Mouse (Mus musculus) intestine, embryonic 15.5 days (tissue): ENCODE data around the gene Klhdc9. TPM values are rescaled to one million over a fixed set of nuclear protein-coding genes. Genes with fewer than 3 reads are reported as not detected.
A peak's percentile ranks its signal among the peaks of the same experiment; 100 is the strongest.

Experiments used
- ATAC-seq: fragments of 200-750 bp; cut with Nextera tagmentation; 2 replicates; pipeline ENCODE4 v1.8.0; 2017; ENCODE audit warnings: moderate TSS enrichment, moderate library complexity
- H3K27ac ChIP-seq: fragments of 300-500 bp; sonication (generic); 2 replicates; pipeline ENCODE4 v1.5.1; 2015; ENCODE audit warnings: mild to moderate bottlenecking, inconsistent platforms
- H3K27me3 ChIP-seq: fragments of 300-500 bp; sonication (generic); replicated peaks from 2 replicates; pipeline ENCODE4 v1.6.1; 2015; ENCODE audit warnings: inconsistent platforms
- H3K36me3 ChIP-seq: fragments of 300-500 bp; sonication (generic); 2 replicates; pipeline ENCODE4 v1.6.1; 2015; ENCODE audit warnings: inconsistent platforms
- H3K4me1 ChIP-seq: fragments of 300-500 bp; sonication (generic); replicated peaks from 2 replicates; pipeline ENCODE4 v1.6.1; 2015; ENCODE audit warnings: inconsistent platforms
- H3K4me2 ChIP-seq: fragments of 300-500 bp; sonication (generic); replicated peaks from 2 replicates; pipeline ENCODE4 v1.6.1; 2015; ENCODE audit warnings: mild to moderate bottlenecking, inconsistent platforms
- H3K4me3 ChIP-seq: fragments of 300-500 bp; sonication (generic); replicated peaks from 2 replicates; pipeline ENCODE4 v1.5.1; 2015; ENCODE audit warnings: inconsistent platforms
- H3K9ac ChIP-seq: fragments of 300-500 bp; sonication (generic); 2 replicates; pipeline ENCODE4 v1.6.1; 2015; ENCODE audit warnings: inconsistent platforms
- H3K9me3 ChIP-seq: fragments of 300-500 bp; sonication (generic); 2 replicates; pipeline ENCODE4 v1.6.1; 2016; ENCODE audit warnings: inconsistent platforms
- WGBS: fragments of 180-500 bp; shearing (Covaris S2); methylation state at CpG from one replicate; pipeline ENCODE4 v1.1.7; 2015; 5-methylcytosine and 5-hydroxymethylcytosine counted together
- polyA plus RNA-seq: library from polyadenylated mRNA; unstranded; fragments of >200 nt; fragmentation: Nextera tagmentation; extraction: Ambion mirVana; gene quantifications from 2 replicates; pipeline ENCODE4 v1.2.1, GENCODE M21; 2015

Gene Klhdc9
- polyA plus RNA-seq, 1 experiment from 2014 or later = 0.94 TPM

DNA sequence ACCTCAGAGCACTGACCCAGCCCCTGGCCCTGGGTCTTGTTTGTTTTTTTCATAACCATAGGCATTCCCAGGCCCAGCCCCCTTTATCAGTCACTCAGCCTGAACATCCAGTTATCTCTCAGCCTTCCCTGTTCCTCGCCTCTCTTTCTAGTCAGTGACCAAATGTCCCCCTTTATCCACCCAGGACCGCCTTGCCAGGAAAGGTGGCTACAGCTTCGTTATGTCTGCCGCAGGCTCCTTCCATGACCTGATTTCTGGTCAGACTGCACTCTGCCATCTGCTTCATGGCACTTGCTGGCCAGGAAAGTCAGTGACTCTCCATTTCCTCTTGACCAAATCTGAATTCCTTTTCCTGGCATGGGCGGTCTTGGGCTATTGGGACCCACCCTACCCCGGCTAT lies 17.7 kb upstream of the Klhdc9 start:
- Histone ChIP-seq H3K27me3 (0 out of 2 replicates have a peak, but pooled peaks cover 3% of the 10 kb centered on the region), H3K36me3 (no peaks in the 10 kb centered on the region), H3K27ac (no peak overlapping the region), H3K4me3 (no peak overlapping the region), H3K4me1 (peaks cover 24% of the 10 kb centered on the region), H3K9ac (no peak overlapping the region), H3K9me3 (no peaks in the 10 kb centered on the region), H3K4me2 (no peak overlapping the region)
- ATAC-seq = no peak
- WGBS = 79% methylated on average over 6 of the region's 6 CpGs

DNA sequence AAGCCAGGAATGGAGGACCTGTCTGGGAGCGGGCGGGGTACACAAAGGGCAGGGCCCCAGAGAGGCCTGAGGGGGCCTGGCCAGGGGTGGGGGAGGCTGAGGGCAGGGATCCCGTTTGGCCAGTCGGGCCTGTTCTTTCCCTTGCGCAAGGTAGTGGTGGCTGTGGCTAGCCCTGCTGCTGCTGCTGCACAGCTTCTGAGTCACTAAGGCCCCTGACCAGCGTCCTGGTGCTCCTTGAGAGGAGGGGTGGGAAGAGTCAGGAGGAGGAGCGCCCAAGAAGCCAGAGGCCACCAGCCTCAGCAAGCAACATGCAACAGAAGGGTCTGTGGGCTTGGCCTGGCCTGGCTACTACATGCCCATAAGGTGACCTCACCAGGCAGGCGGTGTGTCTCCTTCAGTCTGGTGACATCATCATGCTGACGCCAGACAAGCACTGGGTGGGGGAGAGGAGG lies 15.1 kb upstream of the Klhdc9 start:
- no peak overlapping the region for H3K27ac ChIP-seq
- peak; percentile 87 for ATAC-seq

DNA sequence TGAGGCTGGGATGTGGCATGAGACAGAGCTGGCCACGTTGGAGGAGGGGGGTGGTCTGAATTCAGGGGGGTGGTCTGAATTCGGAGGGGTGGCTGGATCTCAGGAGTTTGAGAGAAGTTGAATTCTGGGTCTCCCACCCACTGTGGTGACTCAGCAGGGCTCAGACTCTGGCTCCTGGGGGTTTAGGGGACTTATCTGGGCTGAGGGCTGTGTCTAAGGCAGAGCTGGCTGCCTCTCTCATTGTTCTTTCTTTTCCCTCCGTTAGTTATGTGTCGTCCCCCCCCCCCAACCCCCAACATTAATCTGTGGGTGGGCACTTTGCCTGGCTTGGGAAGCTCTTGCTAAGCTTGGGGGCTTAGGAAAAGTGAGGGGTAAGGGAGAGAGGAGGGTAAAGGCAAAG lies 13.3 kb upstream of the Klhdc9 start:
- Histone ChIP-seq H3K9ac (no peak overlapping the region), H3K27me3 (no peaks in the 10 kb centered on the region; the same call in 1 of the 2 replicates), H3K4me2 (peak overlapping the region; percentile 9; the same call in 1 of the 2 replicates), H3K4me3 (no peak overlapping the region), H3K36me3 (no peaks in the 10 kb centered on the region), H3K4me1 (peaks cover 22% of the 10 kb centered on the region), H3K9me3 (no peaks in the 10 kb centered on the region), H3K27ac (no peak overlapping the region)
- ATAC-seq = no peak
- WGBS = 10% methylated on average over 4 of the region's 4 CpGs

More for the DNA sequence above, 15.1 kb upstream of the Klhdc9 start:
- H3K36me3 ChIP-seq = no peaks in the 10 kb centered on the region
- H3K9me3 ChIP-seq = no peaks in the 10 kb centered on the region
- 0 out of 2 replicates have a peak, but pooled peaks cover 3% of the 10 kb centered on the region for H3K27me3 ChIP-seq
- H3K9ac ChIP-seq = no peak overlapping the region
- H3K4me1 ChIP-seq = peaks cover 28% of the 10 kb centered on the region
- WGBS = 32% methylated on average over 9 of the region's 9 CpGs
- H3K4me2 ChIP-seq = peak overlapping the region; percentile 30
- no peak overlapping the region for H3K4me3 ChIP-seq

- H3K27me3 ChIP-seq = no peaks in the 10 kb centered on the region; the same call in 1 of the 2 replicates
- no peaks in the 10 kb centered on the region for H3K36me3 ChIP-seq
- no peak overlapping the region for H3K4me3 ChIP-seq
- H3K4me2 ChIP-seq = peak overlapping the region; percentile 17; the same call in 1 of the 2 replicates
- ATAC-seq = no peak
- H3K9ac ChIP-seq = no peak overlapping the region
- no peaks in the 10 kb centered on the region for H3K9me3 ChIP-seq
- H3K27ac ChIP-seq = no peak overlapping the region
- H3K4me1 ChIP-seq = peaks cover 22% of the 10 kb centered on the region
- 60% methylated on average over 3 of the region's 3 CpGs for WGBS
Measured at GRCm38 (mm10) chr1:171372880-171373279, 12.3 kb upstream of the Klhdc9 start.

GRCm38 (mm10) chr1:171369845-171370556 lies 9.4 kb upstream of the Klhdc9 start, which contains the start of gene Nectin4:
Gene Nectin4, plus strand, starts transcription at chr1:171370099.
- Histone ChIP-seq H3K27ac (no peak within 1 kb of the TSS), H3K4me1 (0 out of 2 replicates have a peak, but pooled peaks cover 12% of the 10 kb centered on the region), H3K4me3 (peak within 1 kb of the TSS; percentile 22), H3K36me3 (no peaks in the 10 kb centered on the region), H3K4me2 (peak within 1 kb of the TSS; percentile 52), H3K9ac (no peak within 1 kb of the TSS; the same call in 1 of the 2 replicates), H3K27me3 (no peaks in the 10 kb centered on the region; the same call in 1 of the 2 replicates), H3K9me3 (no peaks in the 10 kb centered on the region)
- peak; percentile 84 for ATAC-seq
- 35% methylated on average over 20 of the region's 20 CpGs for WGBS

DNA sequence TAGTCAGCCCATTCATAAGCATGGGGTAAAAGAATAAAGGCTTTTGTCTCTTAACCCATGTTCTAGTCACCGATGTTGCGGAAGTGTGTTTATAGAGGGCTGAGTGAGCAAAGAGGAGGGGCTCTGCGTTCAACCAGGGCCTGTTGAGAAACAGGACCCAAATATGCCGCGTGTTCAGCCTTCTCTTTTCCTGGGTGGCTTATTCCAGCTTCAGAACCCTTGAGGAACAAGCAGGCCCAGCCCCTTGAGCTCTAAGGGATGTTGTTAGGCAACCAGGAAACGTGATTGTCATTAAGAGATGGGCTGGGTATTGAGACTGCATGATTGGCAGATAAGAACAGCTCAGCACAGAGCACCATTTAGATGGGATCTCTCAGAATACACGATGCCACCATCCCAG lies 5.3 kb upstream of the Klhdc9 start:
- no peak overlapping the region for H3K4me2 ChIP-seq
- WGBS = 58% methylated on average over 7 of the region's 7 CpGs
- no peak overlapping the region for H3K27ac ChIP-seq
- H3K36me3 ChIP-seq = no peaks in the 10 kb centered on the region
- H3K4me3 ChIP-seq = no peak overlapping the region
- no peaks in the 10 kb centered on the region for H3K9me3 ChIP-seq
- H3K4me1 ChIP-seq = peaks cover 9% of the 10 kb centered on the region
- no peaks in the 10 kb centered on the region; the same call in 1 of the 2 replicates for H3K27me3 ChIP-seq
- ATAC-seq = no peak
- H3K9ac ChIP-seq = no peak overlapping the region

GRCm38 (mm10) chr1:171361106-171362103 lies 807 bp upstream of the Klhdc9 start:
- 0 out of 2 replicates have a peak, but pooled peaks cover 3% of the 10 kb centered on the region for H3K9me3 ChIP-seq
- peak overlapping the region; percentile 43 for H3K4me3 ChIP-seq
- no peaks in the 10 kb centered on the region for H3K27me3 ChIP-seq
- H3K4me1 ChIP-seq = peaks cover 8% of the 10 kb centered on the region
- no peak overlapping the region for H3K27ac ChIP-seq
- 28% methylated on average over 16 of the region's 16 CpGs for WGBS
- H3K36me3 ChIP-seq = peaks cover 12% of the 10 kb centered on the region; the same call in 1 of the 2 replicates
- H3K9ac ChIP-seq = peak overlapping the region; percentile 48
- peak overlapping the region; percentile 76 for H3K4me2 ChIP-seq
- peak; percentile 86 for ATAC-seq

DNA sequence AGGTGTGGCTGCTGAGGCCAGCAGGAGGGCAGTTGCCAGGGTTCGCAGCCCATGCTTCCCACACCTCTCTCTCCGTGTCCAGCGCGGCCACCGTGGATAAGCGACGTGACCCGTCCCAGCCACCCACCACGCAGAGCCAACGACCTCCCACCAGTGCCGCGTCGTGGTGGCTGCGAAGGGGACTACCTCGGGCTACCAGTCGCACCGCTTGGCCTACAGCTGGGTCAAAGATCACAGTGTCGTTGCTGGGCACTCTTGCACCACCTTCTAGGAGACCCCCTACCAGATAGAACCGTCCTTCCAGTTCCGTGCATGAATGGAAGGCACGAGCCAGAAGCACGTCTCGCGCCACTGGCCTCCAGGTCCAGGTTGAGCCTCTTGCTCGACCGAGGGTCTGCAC lies 345 bp downstream of the Klhdc9 start:
- 9% methylated on average over 26 of the region's 26 CpGs for WGBS
- Histone ChIP-seq H3K27me3 (no peaks in the 10 kb centered on the region), H3K9ac (peak overlapping the region; percentile 48), H3K27ac (no peak overlapping the region), H3K9me3 (0 out of 2 replicates have a peak, but pooled peaks cover 3% of the 10 kb centered on the region), H3K4me3 (peak overlapping the region; percentile 43), H3K36me3 (peaks cover 14% of the 10 kb centered on the region; the same call in 1 of the 2 replicates), H3K4me1 (peaks cover 8% of the 10 kb centered on the region), H3K4me2 (peak overlapping the region; percentile 76)
- ATAC-seq = peak; percentile 56

GRCm38 (mm10) chr1:171358421-171358820 lies 2.2 kb downstream of the Klhdc9 start:
- Histone ChIP-seq H3K4me1 (peaks cover 8% of the 10 kb centered on the region), H3K9me3 (0 out of 2 replicates have a peak, but pooled peaks cover 3% of the 10 kb centered on the region), H3K9ac (no peak overlapping the region), H3K36me3 (peaks cover 14% of the 10 kb centered on the region; the same call in 1 of the 2 replicates), H3K4me3 (no peak overlapping the region), H3K4me2 (no peak overlapping the region), H3K27me3 (no peaks in the 10 kb centered on the region), H3K27ac (no peak overlapping the region)
- 66% methylated on average over 4 of the region's 4 CpGs for WGBS
- ATAC-seq = no peak

GRCm38 (mm10) chr1:171356814-171357213 lies 3.8 kb downstream of the Klhdc9 start:
- ATAC-seq = no peak
- Histone ChIP-seq H3K9me3 (0 out of 2 replicates have a peak, but pooled peaks cover 3% of the 10 kb centered on the region), H3K4me2 (no peak overlapping the region), H3K4me1 (peaks cover 8% of the 10 kb centered on the region), H3K9ac (no peak overlapping the region), H3K27me3 (no peaks in the 10 kb centered on the region), H3K36me3 (peaks cover 14% of the 10 kb centered on the region; the same call in 1 of the 2 replicates), H3K27ac (no peak overlapping the region), H3K4me3 (no peak overlapping the region)
- 87% methylated on average over 2 of the region's 2 CpGs for WGBS

DNA sequence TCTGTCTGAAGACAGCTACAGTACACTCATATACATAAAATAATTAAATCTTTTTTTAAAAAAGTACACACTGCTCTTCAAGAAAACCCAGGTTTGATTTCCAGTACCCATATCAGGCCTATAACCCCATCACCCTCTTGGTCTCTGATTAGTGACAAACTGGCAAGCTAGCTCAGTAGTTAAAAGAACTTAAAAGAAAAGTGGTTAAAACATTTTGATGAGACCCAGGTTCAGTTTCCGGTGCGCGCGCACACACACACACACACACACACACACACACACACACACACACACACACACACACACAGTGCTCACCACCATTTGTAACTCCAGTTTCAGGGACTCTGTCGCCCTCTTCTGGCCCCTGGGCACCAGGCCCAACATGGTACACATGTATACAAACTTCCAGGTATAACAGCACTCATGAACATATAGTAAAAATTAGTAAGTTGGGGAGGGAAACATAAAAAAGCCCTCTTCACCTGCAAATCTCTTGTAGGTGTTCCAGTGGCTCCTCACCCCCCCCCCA lies 4.7 kb downstream of the Klhdc9 start:
- Histone ChIP-seq H3K36me3 (peaks cover 14% of the 10 kb centered on the region; the same call in 1 of the 2 replicates), H3K4me3 (no peak overlapping the region), H3K27me3 (no peaks in the 10 kb centered on the region), H3K4me1 (peaks cover 5% of the 10 kb centered on the region), H3K9ac (no peak overlapping the region), H3K9me3 (0 out of 2 replicates have a peak, but pooled peaks cover 3% of the 10 kb centered on the region), H3K27ac (no peak overlapping the region), H3K4me2 (no peak overlapping the region)
- no peak for ATAC-seq
- 72% methylated on average over 5 of the region's 5 CpGs for WGBS
